Mouse (Mus musculus) ES-E14 (cell line): ENCODE results near the gene Stat5b.

Experiments
- HCFC1 ChIP-seq: IDR thresholded peaks from 2 replicates; pipeline ENCODE4 v1.6.1; 2012; ENCODE audit warnings: low read length, inconsistent platforms, borderline replicate concordance; ENCODE audit not compliant: insufficient read depth
- ZNF384 ChIP-seq: IDR thresholded peaks from 2 replicates; pipeline ENCODE4 v1.6.1; 2012; ENCODE audit warnings: low read depth, low read length, inconsistent platforms

GRCm38 (mm10) chr11:100774261-100774660, 76.3 kb downstream of the Stat5b start:
- TF ChIP-seq HCFC1 (no peak), ZNF384 (no peak)
